Mouse (Mus musculus) stomach, postnatal 0 days (tissue): Measurements from ENCODE around the gene Mst1. TPM values are rescaled to one million over a fixed set of nuclear protein-coding genes. Genes with fewer than 3 reads are reported as not detected.
A peak's percentile ranks its signal among the peaks of the same experiment; 100 is the strongest.

ENCODE experiments used
- ATAC-seq: fragments of 200-750 bp; cut with Nextera tagmentation; 2 replicates; pipeline ENCODE4 v1.8.0; 2017; ENCODE audit not compliant: low FRiP score, low TSS enrichment
- DNase-seq: peaks from one replicate; pipeline ENCODE4 v3.0.0-alpha.2; 2016; ENCODE audit warnings: low spot score
- H3K27ac ChIP-seq: fragments of 300-500 bp; sonication (generic); replicated peaks from 2 replicates; pipeline ENCODE4 v1.5.1; 2014; ENCODE audit warnings: mild to moderate bottlenecking, control low read depth
- H3K27me3 ChIP-seq: fragments of 300-500 bp; sonication (generic); 2 replicates; pipeline ENCODE4 v1.6.1; 2014; ENCODE audit warnings: low read length; ENCODE audit not compliant: control insufficient read depth, insufficient read depth
- H3K36me3 ChIP-seq: fragments of 300-500 bp; sonication (generic); 2 replicates; pipeline ENCODE4 v1.6.1; 2014; ENCODE audit warnings: low read length, mixed read lengths; ENCODE audit not compliant: control insufficient read depth, insufficient read depth
- H3K4me1 ChIP-seq: fragments of 300-500 bp; sonication (generic); replicated peaks from 2 replicates; pipeline ENCODE4 v1.6.1; 2014; ENCODE audit warnings: antibody characterized with exemption; ENCODE audit not compliant: control insufficient read depth, insufficient read depth
- H3K4me2 ChIP-seq: fragments of 300-500 bp; sonication (generic); replicated peaks from 2 replicates; pipeline ENCODE4 v1.6.1; 2014; ENCODE audit warnings: low read depth, mild to moderate bottlenecking, control low read depth, moderate library complexity
- H3K4me3 ChIP-seq: fragments of 300-500 bp; sonication (generic); 2 replicates; pipeline ENCODE4 v1.5.1; 2014; ENCODE audit warnings: low read depth, low read length, control low read depth
- H3K9ac ChIP-seq: fragments of 300-500 bp; sonication (generic); 2 replicates; pipeline ENCODE4 v1.6.1; 2014; ENCODE audit warnings: mild to moderate bottlenecking, low read length, control low read depth, mixed read lengths
- H3K9me3 ChIP-seq: fragments of 300-500 bp; sonication (generic); 2 replicates; pipeline ENCODE4 v1.6.1; 2016; ENCODE audit warnings: low read length; ENCODE audit not compliant: control insufficient read depth
- CTCF ChIP-seq: IDR thresholded peaks from 2 replicates; pipeline ENCODE4 v1.5.1; 2016; ENCODE audit warnings: antibody characterized with exemption, low read depth, mild to moderate bottlenecking, moderate library complexity
- EP300 ChIP-seq: optimal IDR thresholded peaks from 2 replicates; pipeline ENCODE3; 2016; ENCODE audit warnings: antibody characterized with exemption
- WGBS: fragments of 180-500 bp; shearing (Covaris S2); extraction: QIAGEN DNeasy Blood & Tissue Kit; methylation state at CpG from one replicate; pipeline ENCODE4 v1.1.7; 2014; 5-methylcytosine and 5-hydroxymethylcytosine counted together
- polyA plus RNA-seq: library from polyadenylated mRNA; unstranded; fragments of >200 nt; fragmentation: Nextera tagmentation; extraction: Ambion mirVana; gene quantifications from 2 replicates; pipeline ENCODE4 v1.2.1, GENCODE M21; 2015

The Mst1 gene
- polyA plus RNA-seq, 1 experiment from 2014 or later, result 4.4 TPM

DNA sequence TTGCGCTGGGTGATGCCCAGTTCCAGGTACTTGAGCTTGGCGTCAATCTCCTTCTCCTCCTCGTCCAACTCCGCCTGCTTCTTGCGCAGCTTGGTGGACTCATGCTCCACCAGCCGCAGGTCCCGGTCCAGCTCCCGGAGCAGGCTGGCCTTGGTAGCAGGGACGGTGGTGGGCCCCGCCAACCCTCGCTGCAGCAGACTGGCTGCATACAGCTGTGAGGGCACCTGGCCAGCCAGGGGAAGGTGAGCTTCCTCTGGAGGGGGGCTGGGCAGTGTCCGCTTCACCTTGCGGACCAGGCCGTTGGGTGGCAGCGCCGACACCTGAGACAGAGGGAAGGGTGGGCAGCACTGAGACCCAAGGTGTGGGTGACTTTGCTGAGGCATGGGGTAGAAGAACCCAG lies 27.6 kb downstream of the Mst1 start:
- Histone ChIP-seq H3K9me3 (no peaks in the 10 kb centered on the region), H3K27ac (no peak overlapping the region), H3K4me1 (peaks cover 4% of the 10 kb centered on the region), H3K4me2 (no peak overlapping the region), H3K4me3 (no peak overlapping the region), H3K36me3 (no peaks in the 10 kb centered on the region), H3K9ac (no peak overlapping the region), H3K27me3 (no peaks in the 10 kb centered on the region)
- no peak for TF ChIP-seq CTCF
- no peak for TF ChIP-seq EP300
- ATAC-seq, result no peak
- 90% methylated on average over 16 of the region's 16 CpGs for WGBS
- no peak for DNase-seq

DNA sequence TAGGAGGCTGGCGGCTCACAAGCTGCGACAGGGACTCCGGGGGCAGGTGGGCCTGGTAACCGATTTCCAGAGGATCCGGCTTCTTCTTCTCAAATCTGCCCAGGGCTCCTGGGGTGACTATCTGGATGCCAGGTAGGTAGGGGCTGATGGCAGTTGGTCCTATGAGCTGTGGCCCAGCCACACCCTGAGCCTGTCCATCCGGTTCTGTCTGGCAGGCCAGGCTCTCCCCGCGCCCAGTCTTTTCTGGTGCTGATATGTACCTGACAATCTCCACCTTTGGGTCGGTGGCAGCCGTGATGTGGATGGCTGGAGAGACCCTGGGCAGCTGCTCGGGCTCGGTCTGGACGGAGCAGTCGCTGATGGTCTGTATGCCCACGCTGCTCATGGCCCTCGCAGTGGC lies 29.9 kb downstream of the Mst1 start:
- peak; percentile 78 for DNase-seq
- WGBS, result 56% methylated on average over 16 of the region's 16 CpGs
- Histone ChIP-seq H3K4me3 (0 out of 2 replicates have a peak overlapping the region, but pooled peaks have one; percentile 10), H3K27ac (peak overlapping the region; percentile 56; the same call in 1 of the 2 replicates), H3K4me2 (peak overlapping the region; percentile 50), H3K4me1 (peaks cover 4% of the 10 kb centered on the region), H3K27me3 (no peaks in the 10 kb centered on the region), H3K36me3 (no peaks in the 10 kb centered on the region), H3K9me3 (no peaks in the 10 kb centered on the region), H3K9ac (no peak overlapping the region)
- peak; percentile 58 for ATAC-seq
- TF ChIP-seq CTCF, result no peak
- no peak for TF ChIP-seq EP300

- no peak overlapping the region for H3K27ac ChIP-seq
- TF ChIP-seq CTCF, result no peak
- no peak for TF ChIP-seq EP300
- peak; percentile 50 for DNase-seq
Observed at GRCm38 (mm10) chr9:108111101-108111592, 30.9 kb downstream of the Mst1 start.

DNA sequence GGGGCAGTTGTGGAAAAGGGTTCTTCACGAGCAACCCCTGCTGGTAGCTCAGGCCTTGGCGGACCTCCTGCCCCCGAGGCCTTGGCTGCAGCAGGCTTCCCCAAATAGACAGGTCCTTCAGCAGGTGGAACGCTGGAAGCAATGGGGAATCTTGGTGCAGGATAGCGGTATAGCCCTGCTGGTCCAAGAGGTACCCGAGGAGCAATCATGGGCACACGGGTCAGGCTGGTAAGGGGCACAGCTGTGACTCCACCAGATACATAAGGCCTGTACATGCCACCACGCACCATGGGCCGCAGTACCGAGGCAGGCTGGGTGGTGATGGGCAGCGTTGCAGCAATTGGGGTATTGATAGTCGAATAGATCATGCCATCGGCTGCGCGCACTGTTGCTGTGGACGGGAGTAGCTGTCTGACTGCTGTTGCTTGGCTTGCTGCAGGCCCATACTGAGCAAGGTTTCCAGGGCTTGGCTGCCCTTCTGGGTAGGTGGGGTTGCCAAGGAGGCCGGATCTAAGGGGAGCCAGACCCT lies 31.4 kb downstream of the Mst1 start:
- Histone ChIP-seq H3K9ac (peak overlapping the region; percentile 54), H3K27ac (no peak overlapping the region), H3K4me1 (peaks cover 4% of the 10 kb centered on the region), H3K4me3 (peak overlapping the region; percentile 19; the same call in 1 of the 2 replicates), H3K9me3 (no peaks in the 10 kb centered on the region), H3K27me3 (no peaks in the 10 kb centered on the region), H3K36me3 (no peaks in the 10 kb centered on the region), H3K4me2 (peak overlapping the region; percentile 50)
- WGBS, result 75% methylated on average over 17 of the region's 17 CpGs
- DNase-seq, result no peak
- TF ChIP-seq CTCF (peak; percentile 23; the same call in 1 of the 2 replicates), EP300 (no peak)
- ATAC-seq, result no peak

More at GRCm38 (mm10) chr9:108111101-108111592, 30.9 kb downstream of the Mst1 start:
- no peak for ATAC-seq
- H3K9me3 ChIP-seq, result no peaks in the 10 kb centered on the region
- peak overlapping the region; percentile 50 for H3K4me2 ChIP-seq
- H3K27me3 ChIP-seq, result no peaks in the 10 kb centered on the region
- H3K4me3 ChIP-seq, result peak overlapping the region; percentile 19
- H3K36me3 ChIP-seq, result no peaks in the 10 kb centered on the region
- peak overlapping the region; percentile 54 for H3K9ac ChIP-seq
- WGBS, result 5% methylated on average over 22 of the region's 22 CpGs
- H3K4me1 ChIP-seq, result peaks cover 4% of the 10 kb centered on the region

DNA sequence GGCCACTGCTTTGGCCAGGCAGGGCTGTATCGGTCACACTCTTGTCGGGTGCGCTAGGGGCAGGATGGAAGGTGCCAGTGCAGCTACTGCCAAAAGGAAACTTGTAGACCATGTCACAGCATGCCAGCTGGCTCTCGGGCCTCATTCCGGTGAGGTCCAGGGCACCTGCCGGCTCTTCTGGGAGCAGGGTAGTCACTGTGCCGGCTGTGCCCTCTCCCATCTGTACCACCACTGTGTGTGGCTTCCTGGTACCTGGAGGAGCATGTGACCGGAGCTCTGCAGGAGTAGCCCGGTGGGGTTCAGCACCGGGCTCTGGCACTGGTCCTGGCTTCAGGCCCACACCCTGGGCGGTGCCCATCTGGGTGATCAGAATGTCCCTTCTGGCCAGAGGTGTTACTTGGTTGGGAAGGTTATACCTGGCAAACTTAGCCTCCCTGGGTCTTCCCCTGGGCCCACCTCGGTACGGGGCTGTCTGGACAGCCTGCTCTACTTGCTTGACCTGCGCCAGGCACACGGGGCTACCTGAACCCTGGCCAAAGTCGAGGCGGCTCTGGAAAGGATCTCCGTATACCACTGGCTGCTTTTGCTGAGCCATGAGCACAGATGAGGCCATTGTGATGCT lies 32.6 kb downstream of the Mst1 start:
- TF ChIP-seq EP300, result no peak
- no peak for TF ChIP-seq CTCF
- ATAC-seq, result no peak
- no peaks in the 10 kb centered on the region for H3K9me3 ChIP-seq
- no peak overlapping the region for H3K9ac ChIP-seq
- no peak overlapping the region for H3K27ac ChIP-seq
- H3K27me3 ChIP-seq, result no peaks in the 10 kb centered on the region
- H3K4me1 ChIP-seq, result peaks cover 4% of the 10 kb centered on the region
- H3K36me3 ChIP-seq, result no peaks in the 10 kb centered on the region
- H3K4me3 ChIP-seq, result no peak overlapping the region
- WGBS, result 90% methylated on average over 18 of the region's 18 CpGs
- DNase-seq, result no peak
- no peak overlapping the region for H3K4me2 ChIP-seq
